Comparison of ENCODE assay signal across 1 mouse cellular context in genomic region chr1:128548220-128548998, GRCm38 (mm10).
TF ChIP-seq lines count a peak whose summit lies in the region.

No protein-coding gene starts in this region.

TF ChIP-seq in CH12.LX, 34 proteins besides CTCF, POLR2A, EP300 and RAD21 (continued from another document):
- TF ChIP-seq USF1 (IDR thresholded peaks at IDR 0.05; ENCODE audit: low read depth, low read length): no peak
- TF ChIP-seq ETS1 (conservative IDR thresholded peaks at IDR 0.05; ENCODE audit: low read depth, low read length): peak; percentile 94
- TF ChIP-seq HCFC1 (IDR thresholded peaks at IDR 0.05; ENCODE audit: low read depth, low read length): peak; percentile 41
- peak; percentile 92 for TF ChIP-seq IRF4 (IDR thresholded peaks at IDR 0.05; ENCODE audit: low read depth, low read length)
- 0 out of 2 replicates have a peak, but pooled peaks have one; percentile 7 for TF ChIP-seq E2F4 (IDR thresholded peaks at IDR 0.05; ENCODE audit: insufficient replicate concordance, low read depth, low read length)
- peak; percentile 67 for TF ChIP-seq MXI1 (IDR thresholded peaks at IDR 0.05; ENCODE audit: low read depth, low read length)
- peak; percentile 71 for TF ChIP-seq TCF12 (IDR thresholded peaks at IDR 0.05; ENCODE audit: low read depth, low read length)
- TF ChIP-seq UBTF (IDR thresholded peaks at IDR 0.05; ENCODE audit: low read depth, low read length): no peak
- no peak; the same call in none of the 2 replicates for TF ChIP-seq ZNF384 (IDR thresholded peaks at IDR 0.05; ENCODE audit: low read depth, low read length)
- no peak for TF ChIP-seq ZKSCAN1 (IDR thresholded peaks at IDR 0.05; ENCODE audit: borderline replicate concordance, low read depth, low read length)
